Mouse (Mus musculus) kidney, adult 2 months (tissue): Measurements from ENCODE around the gene Olfr1275.

Experiments used
- CTCF ChIP-seq: fragments of 200-500 bp; conservative IDR thresholded peaks from 2 replicates; pipeline ENCODE4 v1.5.1; 2011; ENCODE audit warnings: low read depth, mild to moderate bottlenecking, control low read depth, low read length, moderate library complexity, mixed read lengths; ENCODE audit not compliant: insufficient read depth, insufficient read length
- POLR2A ChIP-seq: fragments of 200-500 bp; IDR thresholded peaks from one replicate; pipeline ENCODE4 v1.6.1; 2011; ENCODE audit warnings: low read depth, low read length, control low read depth

DNA sequence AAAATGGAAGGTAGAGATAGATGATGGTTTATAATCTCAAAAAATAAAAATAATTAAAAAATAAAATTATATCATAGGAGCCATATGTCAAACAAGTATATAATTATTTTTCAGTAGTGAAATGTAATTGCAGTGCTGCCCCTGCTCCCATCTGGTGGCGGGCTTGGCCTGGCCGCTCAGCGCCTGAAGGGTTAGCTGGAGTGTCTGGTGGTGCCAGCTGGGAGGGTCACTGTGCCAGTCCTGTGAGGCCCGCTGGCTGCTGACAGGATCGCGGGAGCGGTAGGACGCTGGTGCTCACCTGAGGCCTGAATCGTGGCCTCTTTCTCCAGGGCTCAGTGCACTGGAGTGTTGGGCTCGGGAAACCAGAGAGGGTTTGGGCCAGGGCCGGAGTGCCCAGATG, 53.0 kb downstream of the Olfr1275 start:
- no peak for TF ChIP-seq CTCF
- no peak for TF ChIP-seq POLR2A
